Mouse (Mus musculus): ENCODE results near the gene Nelfe.
"Not testable (repeated sequence)": the region's sequence is repeated elsewhere in the genome, so short reads cannot be mapped to it uniquely, and the experiment has no call there.

DNA sequence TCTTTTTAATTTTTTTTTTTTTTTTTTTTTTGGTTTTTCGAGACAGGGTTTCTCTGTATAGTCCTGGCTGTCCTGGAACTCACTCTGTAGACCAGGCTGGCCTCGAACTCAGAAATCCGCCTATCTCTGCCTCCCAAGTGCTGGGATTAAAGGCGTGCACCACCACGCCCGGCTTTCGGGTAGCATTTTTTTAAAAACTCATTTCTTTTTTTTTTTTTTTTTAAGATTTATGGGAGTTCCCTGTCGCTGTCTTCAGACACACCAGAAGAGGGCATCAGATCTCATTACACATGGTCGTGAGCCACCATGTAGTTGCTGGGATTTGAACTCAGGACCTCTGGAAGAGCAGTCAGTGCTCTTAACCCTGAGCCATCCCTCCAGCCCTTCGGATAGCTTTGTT is 51.8 kb downstream of the Nelfe start:
- TF ChIP-seq MYOG (IDR thresholded peaks at IDR 0.05; ENCODE audit: control insufficient read depth, extremely low read depth, insufficient read length); CTCF (IDR thresholded peaks at IDR 0.05; ENCODE audit: control insufficient read depth, insufficient read depth, insufficient read length): not testable (repeated sequence)
